Mouse (Mus musculus) forebrain, embryonic 10.5 days (tissue): ENCODE results near the gene Lyz2. TPM values are rescaled to one million over a fixed set of nuclear protein-coding genes. Genes with fewer than 3 reads are reported as not detected.

ENCODE experiments used
- polyA plus RNA-seq: library from polyadenylated mRNA; unstranded; fragments of >200 nt; fragmentation: Nextera tagmentation; extraction: Ambion mirVana; gene quantifications from 2 replicates; pipeline ENCODE4 v1.2.1, GENCODE M21; 2016

Lyz2 gene
- polyA plus RNA-seq, 1 experiment from 2014 or later = 10.0 TPM

Other genes starting within 250 kb of the Lyz2 start
- gene Lrrc10, start 237.0 kb downstream of the Lyz2 start, polyA plus RNA-seq = not detected in 2 replicates
- 332 and 337 TPM in 2 replicates for gene Cct2, start 218.5 kb downstream of the Lyz2 start, polyA plus RNA-seq
- 15.8 and 18.1 TPM in 2 replicates for gene Frs2, start 133.8 kb downstream of the Lyz2 start, polyA plus RNA-seq
- 122 and 123 TPM in 2 replicates for gene Yeats4, start 57.8 kb downstream of the Lyz2 start, polyA plus RNA-seq
- not detected in 2 replicates for gene 9530003J23Rik, start 43.6 kb downstream of the Lyz2 start, polyA plus RNA-seq
- not detected in 2 replicates for gene Lyz1, start 10.5 kb upstream of the Lyz2 start, polyA plus RNA-seq
- gene Cpsf6, start 97.7 kb upstream of the Lyz2 start, polyA plus RNA-seq = 243 and 253 TPM in 2 replicates